Mouse (Mus musculus) heart, postnatal 36 days (tissue): ENCODE measurements around the gene Ccdc107. TPM values are rescaled to one million over a fixed set of nuclear protein-coding genes. Genes with fewer than 3 reads are reported as not detected.

Experiments used
- total RNA-seq, 2 experiments: library from RNA; stranded (reverse); gene quantifications; 2 replicates each; pipeline ENCODE4 v1.2.3; 2021

Gene Ccdc107
- total RNA-seq, 2 experiments from 2014 or later = 25.3 to 29.8 TPM

Other genes starting within 250 kb of the Ccdc107 start
- under 1 TPM in 1 of 2 experiments, not detected in 1; 0.05 TPM for gene Atp8b5, start 225.7 kb upstream of the Ccdc107 start, total RNA-seq
- 10 to 100 TPM; 45.5 to 46.0 TPM for gene Rusc2, start 110.9 kb upstream of the Ccdc107 start, total RNA-seq
- not detected for gene Fam166b, start 63.8 kb upstream of the Ccdc107 start, total RNA-seq
- 10 to 100 TPM; 32.8 to 33.4 TPM for gene Tesk1, start 51.0 kb upstream of the Ccdc107 start, total RNA-seq
- 1 to 10 TPM in 1 of 2 experiments, under 1 TPM in 1; 0.89 to 1.6 TPM for gene Cd72, start 38.3 kb upstream of the Ccdc107 start, total RNA-seq
- gene Sit1, start 9.2 kb upstream of the Ccdc107 start, total RNA-seq = not detected
- gene Arhgef39, start 6.8 kb downstream of the Ccdc107 start, total RNA-seq = under 1 TPM; 0.39 to 0.62 TPM
- gene Car9, start 14.1 kb downstream of the Ccdc107 start, total RNA-seq = under 1 TPM in 1 of 2 experiments, not detected in 1; 0.22 TPM
- 10 to 100 TPM; 29.1 to 29.2 TPM for gene Tpm2, start 30.9 kb downstream of the Ccdc107 start, total RNA-seq
- 10 to 100 TPM; 40.4 to 47.6 TPM for gene Creb3, start 69.4 kb downstream of the Ccdc107 start, total RNA-seq
- 100 to 1,000 TPM; 106 to 118 TPM for gene Tln1, start 69.8 kb downstream of the Ccdc107 start, total RNA-seq
- gene Rgp1, start 85.8 kb downstream of the Ccdc107 start, total RNA-seq = 10 to 100 TPM; 30.7 to 36.1 TPM
- 10 to 100 TPM; 14.7 to 15.8 TPM for gene Gba2, start 86.0 kb downstream of the Ccdc107 start, total RNA-seq
- gene Msmp, start 91.6 kb downstream of the Ccdc107 start, total RNA-seq = under 1 TPM; 0.42 to 0.87 TPM
- 10 to 100 TPM; 44.2 to 46.5 TPM for gene Npr2, start 139.0 kb downstream of the Ccdc107 start, total RNA-seq
- gene Spag8, start 160.7 kb downstream of the Ccdc107 start, total RNA-seq = not detected
- 100 to 1,000 TPM; 131 to 152 TPM for gene Hint2, start 163.6 kb downstream of the Ccdc107 start, total RNA-seq
- gene Tmem8b, start 176.1 kb downstream of the Ccdc107 start, total RNA-seq = 10 to 100 TPM; 17.8 to 20.3 TPM
- gene Fam221b, start 176.2 kb downstream of the Ccdc107 start, total RNA-seq = under 1 TPM; 0.24 to 0.31 TPM
- gene Olfr70, start 207.9 kb downstream of the Ccdc107 start, total RNA-seq = not detected
- gene Olfr71, start 217.4 kb downstream of the Ccdc107 start, total RNA-seq = not detected
- gene Hrct1, start 234.3 kb downstream of the Ccdc107 start, total RNA-seq = 1 to 10 TPM; 4.2 to 4.7 TPM
- gene Spaar, start 237.1 kb downstream of the Ccdc107 start, total RNA-seq = 1 to 10 TPM; 4.3 to 6.4 TPM